Mouse (Mus musculus) left cerebral cortex, adult 9 months (tissue): ENCODE results near the gene Ggct.
A peak's percentile ranks its signal among the peaks of the same experiment; 100 is the strongest.

ENCODE experiments used
- DNase-seq, 2 experiments: peaks; one replicate each; pipeline ENCODE4 v3.0.0; 2022; ENCODE audit warnings: low spot score in 2 of 2

The Ggct gene

GRCm38 (mm10) chr6:54992734-54993260 is at the start of gene Ggct:
Gene Ggct (minus strand): TSS chr6:54992950.
- peak; percentile 95 to 97 for DNase-seq

GRCm38 (mm10) chr6:55040031-55040430 is 47.3 kb upstream of the Ggct start:
- DNase-seq: no peak

- DNase-seq: no peak
Measured at GRCm38 (mm10) chr6:55039446-55039783, 46.7 kb upstream of the Ggct start.

- DNase-seq: peak in 1 of 2 experiments; percentile 12
Measured at GRCm38 (mm10) chr6:55038671-55039445, 46.1 kb upstream of the Ggct start.

- peak; percentile 58 to 88 for DNase-seq
Measured at GRCm38 (mm10) chr6:55037799-55038670, 45.3 kb upstream of the Ggct start, which contains the start of gene Gars. Gene Gars (plus strand): TSS chr6:55038007.

- DNase-seq: no peak
Measured at GRCm38 (mm10) chr6:55036731-55037130, 44.0 kb upstream of the Ggct start.

GRCm38 (mm10) chr6:55027642-55028041 is 34.9 kb upstream of the Ggct start:
- DNase-seq: no peak

GRCm38 (mm10) chr6:55021806-55022205 is 29.1 kb upstream of the Ggct start:
- no peak for DNase-seq

- DNase-seq: no peak
Measured at GRCm38 (mm10) chr6:55018417-55018816, 25.7 kb upstream of the Ggct start.

GRCm38 (mm10) chr6:55016710-55017583 is 24.2 kb upstream of the Ggct start:
- DNase-seq: peak in 1 of 2 experiments; percentile 68

- DNase-seq: peak in 1 of 2 experiments; percentile 59
Measured at GRCm38 (mm10) chr6:55016236-55016635, 23.5 kb upstream of the Ggct start.

- DNase-seq: no peak
Measured at GRCm38 (mm10) chr6:55014184-55014583, 21.4 kb upstream of the Ggct start.

- DNase-seq: no peak
Measured at GRCm38 (mm10) chr6:55012516-55012915, 19.8 kb upstream of the Ggct start.

GRCm38 (mm10) chr6:55010330-55011091 is 17.8 kb upstream of the Ggct start:
- DNase-seq: no peak

- peak in 1 of 2 experiments; percentile 32 for DNase-seq
Measured at GRCm38 (mm10) chr6:55009391-55010230, 16.9 kb upstream of the Ggct start.

- no peak for DNase-seq
Measured at GRCm38 (mm10) chr6:55008401-55008800, 15.7 kb upstream of the Ggct start.

GRCm38 (mm10) chr6:55003559-55003958 is 10.8 kb upstream of the Ggct start:
- DNase-seq: no peak

- DNase-seq: no peak
Measured at GRCm38 (mm10) chr6:55002438-55002837, 9.7 kb upstream of the Ggct start.

GRCm38 (mm10) chr6:55001320-55001719 is 8.6 kb upstream of the Ggct start:
- no peak for DNase-seq

GRCm38 (mm10) chr6:54997726-54998125 is 5.0 kb upstream of the Ggct start:
- DNase-seq: no peak
